Mouse (Mus musculus): ENCODE measurements around the gene Npb. TPM values are rescaled to one million over a fixed set of nuclear protein-coding genes. Genes with fewer than 3 reads are reported as not detected.

Gene Npb
- polyA plus RNA-seq, 1 experiment from 2014 or later = 0.98 TPM

- no peaks in the 10 kb centered on the region for H3K9me3 ChIP-seq (replicated peaks; ENCODE audit: control insufficient read depth, low read length)
- peak overlapping the region; percentile 84 for H3K4me2 ChIP-seq (ENCODE audit: low read length)
- peak overlapping the region; percentile 93 for H3K4me3 ChIP-seq (ENCODE audit: low read depth, low read length)
- WGBS = 0% methylated on average over 15 of the region's 24 CpGs
- peak overlapping the region; percentile 85 for H3K27ac ChIP-seq (ENCODE audit: low read depth, low read length)
- peak overlapping the region; percentile 91 for H3K9ac ChIP-seq (ENCODE audit: low read length)
- ATAC-seq = peak; percentile 35
- no peak for DNase-seq (ENCODE audit: low spot score)
- H3K27me3 ChIP-seq (replicated peaks; ENCODE audit: control insufficient read depth, insufficient read depth, low read length) = no peaks in the 10 kb centered on the region
- peaks cover 39% of the 10 kb centered on the region for H3K36me3 ChIP-seq (ENCODE audit: control insufficient read depth, insufficient read depth, low read length)
- peaks cover 7% of the 10 kb centered on the region for H3K4me1 ChIP-seq (ENCODE audit: control insufficient read depth, insufficient read depth, low read length)
Measured at GRCm38 (mm10) chr11:120572417-120572751, 35.9 kb upstream of the Npb start.

GRCm38 (mm10) chr11:120572752-120573584, 35.3 kb upstream of the Npb start, which contains the start of gene P4hb:
Gene P4hb (minus strand): TSS chr11:120573253.
- Histone ChIP-seq H3K36me3 (ENCODE audit: control insufficient read depth, insufficient read depth, low read length) (peaks cover 39% of the 10 kb centered on the region), H3K9ac (ENCODE audit: low read length) (peak within 1 kb of the TSS; percentile 91), H3K4me1 (ENCODE audit: control insufficient read depth, insufficient read depth, low read length) (peaks cover 7% of the 10 kb centered on the region), H3K4me3 (ENCODE audit: low read depth, low read length) (peak within 1 kb of the TSS; percentile 93), H3K27me3 (replicated peaks; ENCODE audit: control insufficient read depth, insufficient read depth, low read length) (no peaks in the 10 kb centered on the region), H3K4me2 (ENCODE audit: low read length) (peak within 1 kb of the TSS; percentile 84), H3K27ac (ENCODE audit: low read depth, low read length) (peak within 1 kb of the TSS; percentile 85), H3K9me3 (replicated peaks; ENCODE audit: control insufficient read depth, low read length) (no peaks in the 10 kb centered on the region)
- under 1% methylated on average over 92 of the region's 94 CpGs for whole genome bisulfite sequencing
- DNase-seq (ENCODE audit: low spot score) (peak; percentile 99), ATAC-seq (peak; percentile 96)

DNA sequence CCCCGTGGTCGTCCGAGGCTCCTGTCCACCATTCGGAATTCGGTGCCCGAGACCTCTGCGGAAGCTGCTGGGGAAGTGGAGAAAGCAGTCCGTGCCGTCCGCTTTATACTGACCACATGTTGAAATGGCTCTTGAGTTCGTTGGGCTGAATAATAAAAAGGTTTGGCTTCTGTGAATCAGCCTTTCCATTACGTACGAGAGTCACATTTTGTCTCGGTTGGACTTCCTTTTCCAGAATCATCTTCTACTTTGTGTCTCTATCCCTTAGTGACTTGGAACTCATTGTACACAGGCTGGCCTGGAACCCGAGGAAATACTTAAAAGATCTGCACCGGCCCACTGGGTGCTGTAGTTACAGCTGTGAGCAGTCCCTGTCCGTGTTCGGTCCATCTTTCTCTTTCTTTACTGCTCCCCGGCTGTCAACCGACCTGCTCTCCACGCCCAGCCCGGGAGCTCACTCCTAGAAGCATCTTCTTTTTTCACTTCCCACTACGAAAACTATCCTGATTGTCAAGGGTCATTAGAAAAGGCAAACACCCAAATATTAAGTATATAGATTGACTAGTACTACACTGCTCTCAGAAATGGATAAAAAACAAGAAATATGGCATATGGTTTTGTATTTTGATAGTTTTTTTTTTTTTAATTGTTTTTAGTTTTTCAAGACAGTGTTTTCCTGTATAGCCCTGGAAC, 34.5 kb upstream of the Npb start:
- ATAC-seq = peak; percentile 6; the same call in 1 of the 2 replicates

GRCm38 (mm10) chr11:120574278-120574600, 34.0 kb upstream of the Npb start:
- 44% methylated on average over 5 of the region's 5 CpGs for WGBS
- Histone ChIP-seq H3K4me1 (ENCODE audit: control insufficient read depth, insufficient read depth, low read length) (peaks cover 7% of the 10 kb centered on the region), H3K9me3 (replicated peaks; ENCODE audit: control insufficient read depth, low read length) (no peaks in the 10 kb centered on the region), H3K4me2 (ENCODE audit: low read length) (peak overlapping the region; percentile 84), H3K27ac (ENCODE audit: low read depth, low read length) (no peak overlapping the region), H3K36me3 (ENCODE audit: control insufficient read depth, insufficient read depth, low read length) (peaks cover 41% of the 10 kb centered on the region), H3K27me3 (replicated peaks; ENCODE audit: control insufficient read depth, insufficient read depth, low read length) (no peaks in the 10 kb centered on the region), H3K4me3 (ENCODE audit: low read depth, low read length) (peak overlapping the region; percentile 93), H3K9ac (ENCODE audit: low read length) (peak overlapping the region; percentile 29)
- ATAC-seq (no peak), DNase-seq (ENCODE audit: low spot score) (no peak)

More for the DNA sequence above, 34.5 kb upstream of the Npb start:
- peaks cover 7% of the 10 kb centered on the region for H3K4me1 ChIP-seq (ENCODE audit: control insufficient read depth, insufficient read depth, low read length)
- H3K27me3 ChIP-seq (replicated peaks; ENCODE audit: control insufficient read depth, insufficient read depth, low read length) = no peaks in the 10 kb centered on the region
- H3K27ac ChIP-seq (ENCODE audit: low read depth, low read length) = peak overlapping the region; percentile 85
- H3K36me3 ChIP-seq (ENCODE audit: control insufficient read depth, insufficient read depth, low read length) = peaks cover 39% of the 10 kb centered on the region
- peak overlapping the region; percentile 93 for H3K4me3 ChIP-seq (ENCODE audit: low read depth, low read length)
- H3K9ac ChIP-seq (ENCODE audit: low read length) = peak overlapping the region; percentile 86
- peak overlapping the region; percentile 84 for H3K4me2 ChIP-seq (ENCODE audit: low read length)
- WGBS = under 1% methylated on average over 23 of the region's 23 CpGs
- H3K9me3 ChIP-seq (replicated peaks; ENCODE audit: control insufficient read depth, low read length) = no peaks in the 10 kb centered on the region
- no peak for DNase-seq (ENCODE audit: low spot score)

- H3K36me3 ChIP-seq (ENCODE audit: control insufficient read depth, insufficient read depth, low read length) = peaks cover 43% of the 10 kb centered on the region
- no peak overlapping the region for H3K4me3 ChIP-seq (ENCODE audit: low read depth, low read length)
- H3K27me3 ChIP-seq (replicated peaks; ENCODE audit: control insufficient read depth, insufficient read depth, low read length) = no peaks in the 10 kb centered on the region
- WGBS = 85% methylated on average over 2 of the region's 2 CpGs
- no peak overlapping the region for H3K9ac ChIP-seq (ENCODE audit: low read length)
- no peak for ATAC-seq
- no peak for DNase-seq (ENCODE audit: low spot score)
- no peak overlapping the region for H3K27ac ChIP-seq (ENCODE audit: low read depth, low read length)
- peaks cover 9% of the 10 kb centered on the region for H3K4me1 ChIP-seq (ENCODE audit: control insufficient read depth, insufficient read depth, low read length)
- H3K9me3 ChIP-seq (replicated peaks; ENCODE audit: control insufficient read depth, low read length) = no peaks in the 10 kb centered on the region
- no peak overlapping the region for H3K4me2 ChIP-seq (ENCODE audit: low read length)
Measured at GRCm38 (mm10) chr11:120575046-120575445, 33.2 kb upstream of the Npb start.

DNA sequence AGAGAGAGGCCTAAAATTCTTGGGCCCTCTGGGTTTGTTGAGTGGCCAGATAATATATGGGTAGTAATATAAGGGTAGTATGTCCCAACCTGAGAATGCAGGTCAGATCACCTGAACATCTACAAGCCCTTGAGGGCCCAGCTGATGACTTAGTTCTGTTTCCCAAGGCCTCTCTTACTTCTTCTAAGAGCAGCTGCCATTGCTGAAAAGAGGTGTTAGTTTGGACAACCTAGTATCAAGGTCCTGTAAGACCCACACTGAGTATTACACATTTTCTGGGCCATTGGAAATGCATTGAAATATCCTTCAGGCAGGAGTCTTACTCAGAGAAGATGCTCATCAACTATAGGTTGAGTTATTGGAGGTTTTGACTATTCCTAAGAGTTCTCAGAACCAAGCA, 32.3 kb upstream of the Npb start:
- Histone ChIP-seq H3K9ac (ENCODE audit: low read length) (no peak overlapping the region), H3K36me3 (ENCODE audit: control insufficient read depth, insufficient read depth, low read length) (peaks cover 36% of the 10 kb centered on the region), H3K4me1 (ENCODE audit: control insufficient read depth, insufficient read depth, low read length) (peaks cover 13% of the 10 kb centered on the region), H3K27ac (ENCODE audit: low read depth, low read length) (no peak overlapping the region), H3K9me3 (replicated peaks; ENCODE audit: control insufficient read depth, low read length) (no peaks in the 10 kb centered on the region), H3K4me2 (ENCODE audit: low read length) (no peak overlapping the region), H3K27me3 (replicated peaks; ENCODE audit: control insufficient read depth, insufficient read depth, low read length) (no peaks in the 10 kb centered on the region), H3K4me3 (ENCODE audit: low read depth, low read length) (no peak overlapping the region)
- no peak for ATAC-seq
- DNase-seq (ENCODE audit: low spot score) = no peak

- H3K36me3 ChIP-seq (ENCODE audit: control insufficient read depth, insufficient read depth, low read length) = peaks cover 31% of the 10 kb centered on the region
- H3K27ac ChIP-seq (ENCODE audit: low read depth, low read length) = no peak overlapping the region
- ATAC-seq (no peak), DNase-seq (ENCODE audit: low spot score) (no peak)
- H3K4me1 ChIP-seq (ENCODE audit: control insufficient read depth, insufficient read depth, low read length) = peaks cover 11% of the 10 kb centered on the region
- no peak overlapping the region for H3K9ac ChIP-seq (ENCODE audit: low read length)
- H3K27me3 ChIP-seq (replicated peaks; ENCODE audit: control insufficient read depth, insufficient read depth, low read length) = no peaks in the 10 kb centered on the region
- H3K9me3 ChIP-seq (replicated peaks; ENCODE audit: control insufficient read depth, low read length) = no peaks in the 10 kb centered on the region
- 90% methylated on average over 3 of the region's 3 CpGs for WGBS
- no peak overlapping the region for H3K4me3 ChIP-seq (ENCODE audit: low read depth, low read length)
- H3K4me2 ChIP-seq (ENCODE audit: low read length) = no peak overlapping the region
Measured at GRCm38 (mm10) chr11:120576365-120576981, 31.8 kb upstream of the Npb start.

- DNase-seq (ENCODE audit: low spot score) (no peak), ATAC-seq (no peak)
- WGBS = 81% methylated on average over 7 of the region's 7 CpGs
- Histone ChIP-seq H3K9me3 (replicated peaks; ENCODE audit: control insufficient read depth, low read length) (no peaks in the 10 kb centered on the region), H3K27ac (ENCODE audit: low read depth, low read length) (no peak overlapping the region), H3K27me3 (replicated peaks; ENCODE audit: control insufficient read depth, insufficient read depth, low read length) (no peaks in the 10 kb centered on the region), H3K4me2 (ENCODE audit: low read length) (no peak overlapping the region), H3K4me1 (ENCODE audit: control insufficient read depth, insufficient read depth, low read length) (peaks cover 10% of the 10 kb centered on the region), H3K4me3 (ENCODE audit: low read depth, low read length) (no peak overlapping the region), H3K36me3 (ENCODE audit: control insufficient read depth, insufficient read depth, low read length) (peaks cover 30% of the 10 kb centered on the region), H3K9ac (ENCODE audit: low read length) (no peak overlapping the region)
Measured at GRCm38 (mm10) chr11:120577211-120578023, 30.9 kb upstream of the Npb start.
